Mouse (Mus musculus) telencephalon, adult 2 months (tissue): ENCODE results near the gene Tomm20.
A peak's percentile ranks its signal among the peaks of the same experiment; 100 is the strongest.
"Not testable (repeated sequence)": the region's sequence is repeated elsewhere in the genome, so short reads cannot be mapped to it uniquely, and the experiment has no call there.

ENCODE experiments used
- DNase-seq: peaks from one replicate; pipeline ENCODE4 v3.0.0-alpha.2; 2011; ENCODE audit warnings: low read depth, low spot score

Tomm20 gene

DNA sequence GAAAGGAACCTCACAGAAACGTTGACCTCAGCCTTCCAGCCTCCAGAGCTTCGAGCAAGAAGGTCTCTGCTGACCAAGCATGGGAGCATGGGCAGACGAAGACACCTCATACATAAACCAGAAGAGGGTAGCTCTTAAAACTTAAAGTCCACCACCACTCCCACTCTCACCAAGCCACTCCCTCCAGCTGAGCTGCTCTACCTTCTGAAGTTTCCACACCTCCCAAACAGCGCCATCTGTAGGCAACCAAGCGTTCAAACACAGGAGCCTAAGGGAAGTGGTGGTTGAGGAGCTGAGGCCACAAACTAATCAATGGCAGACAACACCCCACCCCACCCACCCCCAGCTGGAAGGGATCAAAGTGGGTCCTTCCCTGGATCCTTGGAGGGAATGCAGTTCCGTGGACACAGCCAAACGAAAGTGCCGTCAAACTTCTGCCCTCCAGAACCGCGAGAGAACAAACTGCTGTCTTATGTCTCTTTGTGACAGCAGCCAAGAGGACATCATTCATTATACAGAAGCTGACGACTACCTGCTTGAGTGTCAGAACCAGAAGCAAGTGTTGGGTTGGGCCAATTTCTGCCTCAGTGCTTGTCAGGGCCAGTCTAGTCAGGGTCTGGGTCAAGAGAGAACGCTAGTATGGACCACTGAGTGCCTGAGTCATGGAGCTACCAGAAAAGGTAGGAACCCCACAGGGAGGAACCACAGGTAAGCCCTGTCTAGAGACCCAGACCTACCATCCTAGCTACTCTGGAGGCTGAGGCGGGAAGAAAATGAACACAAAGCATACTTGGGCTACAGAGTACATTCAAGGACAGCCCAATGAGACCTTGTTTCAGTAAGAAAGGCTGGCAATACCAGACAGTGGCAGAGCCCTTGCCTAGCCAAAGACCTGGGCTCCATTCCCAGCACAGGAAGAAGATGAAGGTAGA is 59.8 kb downstream of the Tomm20 start:
- DNase-seq, result no peak

DNA sequence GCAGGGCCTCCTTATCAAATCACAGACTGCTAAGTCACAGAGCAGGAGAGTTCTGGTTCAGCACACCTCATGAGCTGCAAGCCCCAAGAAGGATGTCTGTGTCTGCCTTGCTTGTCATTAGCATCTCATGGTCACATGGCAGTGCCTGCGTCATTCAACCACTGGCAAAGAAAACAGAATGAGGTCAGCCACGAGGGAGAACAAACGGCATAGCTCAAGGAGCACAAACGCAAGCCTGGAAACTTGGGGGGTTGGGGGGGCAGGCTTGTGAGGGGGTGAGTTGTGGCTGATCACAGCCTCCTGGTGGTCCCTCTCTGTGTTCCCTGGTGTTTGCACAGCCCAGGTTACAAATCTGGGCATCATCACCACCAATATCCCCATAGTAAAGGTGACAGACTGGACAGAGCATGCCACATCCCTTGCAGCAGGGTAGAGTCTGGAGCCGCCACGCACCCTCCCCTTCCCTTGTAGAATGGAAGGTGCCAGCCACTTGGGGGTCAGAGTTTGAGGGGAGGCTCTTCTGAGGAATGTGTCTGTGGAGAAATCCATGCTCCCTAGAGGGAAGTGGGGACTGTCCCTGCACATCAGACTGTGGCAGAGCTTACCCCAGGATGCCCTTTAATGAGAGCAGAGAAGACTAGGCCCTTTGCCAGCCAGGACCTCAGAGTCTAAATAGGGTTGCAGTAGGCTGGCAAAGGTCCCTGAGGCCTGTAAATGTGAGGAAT is 61.3 kb downstream of the Tomm20 start:
- DNase-seq, result peak; percentile 72

DNA sequence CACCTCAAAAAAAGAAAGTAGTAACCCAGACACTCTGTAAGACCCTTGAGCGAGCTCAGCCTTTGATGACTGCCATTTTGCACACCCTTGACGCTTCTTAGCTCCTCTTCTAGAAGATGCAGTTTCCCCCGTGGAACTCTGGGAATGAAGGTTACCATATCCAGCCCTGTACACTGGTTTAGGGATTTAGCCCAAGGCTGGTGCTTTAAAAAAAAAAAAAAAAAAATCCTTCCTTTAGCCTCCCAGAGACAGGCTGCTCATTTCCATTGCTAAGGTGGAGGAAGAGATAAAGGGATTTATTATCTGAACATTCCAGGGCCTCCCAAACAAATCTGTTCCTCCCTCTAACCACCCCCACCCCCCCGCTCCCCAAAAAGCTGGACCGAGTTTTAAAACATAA is 61.9 kb downstream of the Tomm20 start:
- DNase-seq, result no peak

DNA sequence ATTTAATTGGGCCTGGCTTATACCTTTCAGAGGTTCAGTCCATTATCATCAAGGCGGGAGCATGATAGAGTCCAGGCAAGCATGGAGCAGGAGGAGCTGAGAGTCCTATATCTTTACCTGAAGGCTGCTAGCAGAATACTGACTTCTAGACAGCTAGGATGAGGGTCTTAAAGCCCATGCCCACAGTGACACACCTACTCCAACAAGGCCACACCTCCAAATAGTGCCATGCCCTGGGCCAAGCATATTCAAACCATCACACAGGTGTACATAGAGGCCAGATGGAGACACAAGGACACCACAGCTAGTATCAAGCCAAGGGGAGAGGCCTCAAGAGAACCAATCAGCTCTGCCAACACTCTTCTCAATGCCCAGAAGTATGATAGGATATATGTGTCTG is 63.1 kb downstream of the Tomm20 start:
- not testable (repeated sequence) for DNase-seq

DNA sequence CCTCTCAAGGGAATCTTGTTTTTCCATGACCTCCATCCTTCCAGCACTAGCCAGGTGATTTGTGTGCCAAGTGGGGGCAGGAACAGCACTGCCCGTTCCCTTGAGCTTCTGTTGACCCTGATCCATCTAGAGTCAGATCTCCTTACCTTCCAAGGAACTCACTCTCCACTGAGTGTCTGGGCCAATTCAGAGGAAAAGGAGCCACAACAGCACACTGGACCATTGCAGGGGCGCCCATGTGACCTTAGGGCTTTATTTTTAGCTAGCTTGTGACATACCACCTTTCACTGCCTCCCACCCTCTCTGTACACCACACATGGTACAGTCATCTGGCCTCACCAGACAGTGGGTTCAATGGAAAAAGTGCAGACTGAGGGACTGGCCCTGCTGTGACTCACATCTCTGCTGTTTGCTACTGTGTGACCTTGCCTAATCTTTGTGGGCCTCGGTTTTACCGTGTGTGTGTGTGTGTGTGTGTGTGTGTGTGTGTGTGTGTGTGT is 64.0 kb downstream of the Tomm20 start:
- DNase-seq, result no peak
